Mouse (Mus musculus) CD4-positive, CD25-positive, alpha-beta regulatory T cell, adult 4 months (primary cell): ENCODE measurements around the gene Lexm. TPM values are rescaled to one million over a fixed set of nuclear protein-coding genes. Genes with fewer than 3 reads are reported as not detected.

Source experiments
- polyA plus RNA-seq, 2 experiments: library from polyadenylated mRNA; unstranded; fragments of 100-300 nt; shearing (Covaris generic); gene quantifications; one replicate each; pipeline ENCODE4 v1.2.1; 2017

Gene Lexm
- polyA plus RNA-seq, 2 experiments from 2014 or later = 0.40 TPM; not detected in 1

Other genes starting within 250 kb of the Lexm start
- gene Pcsk9, start 152.9 kb downstream of the Lexm start, polyA plus RNA-seq = not detected
- gene Bsnd, start 125.0 kb downstream of the Lexm start, polyA plus RNA-seq = not detected
- 1 to 10 TPM; 2.6 to 3.0 TPM for gene Dhcr24, start 56.2 kb downstream of the Lexm start, polyA plus RNA-seq
- gene Ttc22, start 5.2 kb upstream of the Lexm start, polyA plus RNA-seq = not detected
- gene Pars2, start 33.8 kb upstream of the Lexm start, polyA plus RNA-seq = 10 to 100 TPM; 11.4 to 17.4 TPM
- gene Ttc4, start 61.7 kb upstream of the Lexm start, polyA plus RNA-seq = 10 to 100 TPM; 53.8 to 77.4 TPM
- not detected for gene Mroh7, start 113.7 kb upstream of the Lexm start, polyA plus RNA-seq
- not detected for gene Fam151a, start 116.6 kb upstream of the Lexm start, polyA plus RNA-seq
- 10 to 100 TPM in 1 of 2 experiments, 1 to 10 TPM in 1; 2.5 to 10.2 TPM for gene Acot11, start 187.8 kb upstream of the Lexm start, polyA plus RNA-seq